Mouse (Mus musculus) granulocyte monocyte progenitor cell, adult 5-6 weeks (primary cell): ENCODE data around the gene Oasl2. TPM values are rescaled to one million over a fixed set of nuclear protein-coding genes. Genes with fewer than 3 reads are reported as not detected.
A peak's percentile ranks its signal among the peaks of the same experiment; 100 is the strongest.
"Not testable (repeated sequence)": the region's sequence is repeated elsewhere in the genome, so short reads cannot be mapped to it uniquely, and the experiment has no call there.

Experiments used
- ATAC-seq: replicated peaks from 2 replicates; pipeline ENCODE4 v1.8.0; 2016; ENCODE audit warnings: mild to moderate bottlenecking, moderate TSS enrichment, inconsistent platforms; ENCODE audit not compliant: poor library complexity, severe bottlenecking
- total RNA-seq, 2 experiments: library from RNA; stranded (forward) in 1 of 2; stranded (reverse) in 1 of 2; fragments of 200-712, 200-1000 nt in 1 of 2; fragments of >200 nt in 1 of 2; fragmentation: Nextera tagmentation in 1 of 2; gene quantifications; 2 replicates each; pipeline ENCODE4 v1.2.3; 2014 to 2017

The Oasl2 gene
- 6.7 and 10.4 TPM in 2 replicates for total RNA-seq (2014; fragmentation: Nextera tagmentation)
- 4.7 and 7.6 TPM in 2 replicates for total RNA-seq (2017)

GRCm38 (mm10) chr5:114896688-114897373, at the start of gene Oasl2:
TSS of gene Oasl2 (plus strand) at chr5:114896936.
- ATAC-seq = peak; percentile 7; the same call in 1 of the 2 replicates

GRCm38 (mm10) chr5:114851565-114852236, 45.0 kb upstream of the Oasl2 start:
- ATAC-seq = no peak

GRCm38 (mm10) chr5:114853364-114853763, 43.4 kb upstream of the Oasl2 start, which contains the start of gene 4930519G04Rik:
TSS of gene 4930519G04Rik (plus strand) at chr5:114853664.
- ATAC-seq = not testable (repeated sequence)

GRCm38 (mm10) chr5:114858582-114858981, 38.2 kb upstream of the Oasl2 start, which contains the start of gene Gm9936:
TSS of gene Gm9936 (minus strand) at chr5:114858682.
- ATAC-seq = no peak

GRCm38 (mm10) chr5:114859253-114859652, 37.5 kb upstream of the Oasl2 start:
- ATAC-seq = peak; percentile 52; the same call in 1 of the 2 replicates

- ATAC-seq = no peak
These were observed 35.0 kb upstream of the Oasl2 start for GRCm38 (mm10) chr5:114861730-114862129.

GRCm38 (mm10) chr5:114864813-114865212, 31.9 kb upstream of the Oasl2 start:
- no peak for ATAC-seq

GRCm38 (mm10) chr5:114865279-114865678, 31.5 kb upstream of the Oasl2 start:
- ATAC-seq = no peak

- ATAC-seq = no peak
These were observed 20.9 kb upstream of the Oasl2 start for GRCm38 (mm10) chr5:114875858-114876257.

GRCm38 (mm10) chr5:114876331-114876730, 20.4 kb upstream of the Oasl2 start:
- no peak for ATAC-seq

- no peak for ATAC-seq
These were observed 19.2 kb upstream of the Oasl2 start for GRCm38 (mm10) chr5:114877487-114877886.

- ATAC-seq = no peak
These were observed 17.3 kb upstream of the Oasl2 start for GRCm38 (mm10) chr5:114879399-114879798.

GRCm38 (mm10) chr5:114882319-114882718, 14.4 kb upstream of the Oasl2 start:
- 0 out of 2 replicates have a peak, but pooled peaks have one; percentile 36 for ATAC-seq

GRCm38 (mm10) chr5:114883022-114883421, 13.7 kb upstream of the Oasl2 start:
- ATAC-seq = peak; percentile 98

- no peak for ATAC-seq
These were observed 9.9 kb upstream of the Oasl2 start for GRCm38 (mm10) chr5:114886801-114887200.

GRCm38 (mm10) chr5:114888995-114889394, 7.7 kb upstream of the Oasl2 start:
- no peak for ATAC-seq

- ATAC-seq = no peak
These were observed 1.2 kb upstream of the Oasl2 start for GRCm38 (mm10) chr5:114895542-114895941.

GRCm38 (mm10) chr5:114897374-114897793, 648 bp downstream of the Oasl2 start:
- peak; percentile 83 for ATAC-seq

GRCm38 (mm10) chr5:114898857-114899256, 2.1 kb downstream of the Oasl2 start:
- ATAC-seq = no peak

GRCm38 (mm10) chr5:114902413-114902812, 5.7 kb downstream of the Oasl2 start:
- peak; percentile 81 for ATAC-seq

GRCm38 (mm10) chr5:114908598-114909305, 12.0 kb downstream of the Oasl2 start:
- ATAC-seq = no peak
